Mouse (Mus musculus) midbrain, embryonic 16.5 days (tissue): Measurements from ENCODE around the gene Lfng. TPM values are rescaled to one million over a fixed set of nuclear protein-coding genes. Genes with fewer than 3 reads are reported as not detected.

Experiments
- ATAC-seq: fragments of 200-750 bp; cut with Nextera tagmentation; 2 replicates; pipeline ENCODE4 v1.8.0; 2017; ENCODE audit warnings: moderate TSS enrichment
- H3K27ac ChIP-seq: fragments of 300-500 bp; sonication (generic); 2 replicates; pipeline ENCODE4 v1.5.1; 2014; ENCODE audit warnings: mild to moderate bottlenecking, low read length, mixed read lengths
- H3K27me3 ChIP-seq: fragments of 300-500 bp; sonication (generic); 2 replicates; pipeline ENCODE4 v1.6.1; 2014; ENCODE audit warnings: low read depth, low read length, mixed read lengths; ENCODE audit not compliant: control insufficient read depth, insufficient read depth
- H3K36me3 ChIP-seq: fragments of 300-500 bp; sonication (generic); 2 replicates; pipeline ENCODE4 v1.6.1; 2014; ENCODE audit warnings: mild to moderate bottlenecking, low read length, moderate library complexity, mixed read lengths; ENCODE audit not compliant: control insufficient read depth, insufficient read depth
- H3K4me1 ChIP-seq: fragments of 300-500 bp; sonication (generic); 2 replicates; pipeline ENCODE4 v1.6.1; 2014; ENCODE audit warnings: mild to moderate bottlenecking, low read length, mixed read lengths; ENCODE audit not compliant: control insufficient read depth, insufficient read depth
- H3K4me2 ChIP-seq: fragments of 300-500 bp; sonication (generic); 2 replicates; pipeline ENCODE4 v1.6.1; 2014; ENCODE audit warnings: mild to moderate bottlenecking, low read length, mixed read lengths
- H3K4me3 ChIP-seq: fragments of 300-500 bp; sonication (generic); 2 replicates; pipeline ENCODE4 v1.5.1; 2014; ENCODE audit warnings: low read depth, mild to moderate bottlenecking, low read length, moderate library complexity, mixed read lengths
- H3K9ac ChIP-seq: fragments of 300-500 bp; sonication (generic); 2 replicates; pipeline ENCODE4 v1.6.1; 2014; ENCODE audit warnings: low read depth, low read length, mixed read lengths
- H3K9me3 ChIP-seq: fragments of 300-500 bp; sonication (generic); replicated peaks from 2 replicates; pipeline ENCODE4 v1.6.1; 2014; ENCODE audit warnings: mild to moderate bottlenecking, low read length, mixed read lengths; ENCODE audit not compliant: control insufficient read depth, poor library complexity, severe bottlenecking
- WGBS: fragments of 180-500 bp; shearing (Covaris S2); extraction: QIAGEN DNeasy Blood & Tissue Kit; methylation state at CpG from one replicate; pipeline ENCODE4 v1.1.7; 2014; 5-methylcytosine and 5-hydroxymethylcytosine counted together
- polyA plus RNA-seq: library from polyadenylated mRNA; unstranded; fragments of >200 nt; fragmentation: Nextera tagmentation; extraction: Ambion mirVana; gene quantifications from 2 replicates; pipeline ENCODE4 v1.2.1, GENCODE M21; 2015

The Lfng gene
- polyA plus RNA-seq, 1 experiment from 2014 or later, result 23.1 TPM

GRCm38 (mm10) chr5:140616691-140617090 lies 9.6 kb downstream of the Lfng start:
- H3K4me1 ChIP-seq, result peaks cover 9% of the 10 kb centered on the region
- H3K27ac ChIP-seq, result no peak overlapping the region
- no peaks in the 10 kb centered on the region for H3K36me3 ChIP-seq
- 69% methylated on average over 9 of the region's 9 CpGs for WGBS
- no peak for ATAC-seq
- no peaks in the 10 kb centered on the region for H3K27me3 ChIP-seq
- H3K4me3 ChIP-seq, result no peak overlapping the region
- no peaks in the 10 kb centered on the region for H3K9me3 ChIP-seq
- H3K4me2 ChIP-seq, result no peak overlapping the region
- peak overlapping the region; percentile 25; the same call in 1 of the 2 replicates for H3K9ac ChIP-seq

GRCm38 (mm10) chr5:140617714-140618113 lies 10.6 kb downstream of the Lfng start:
- no peak overlapping the region for H3K4me2 ChIP-seq
- H3K27me3 ChIP-seq, result no peaks in the 10 kb centered on the region
- H3K4me1 ChIP-seq, result peaks cover 9% of the 10 kb centered on the region
- H3K27ac ChIP-seq, result no peak overlapping the region
- no peak overlapping the region for H3K9ac ChIP-seq
- H3K36me3 ChIP-seq, result peaks cover 7% of the 10 kb centered on the region
- no peak for ATAC-seq
- no peak overlapping the region for H3K4me3 ChIP-seq
- 81% methylated on average over 5 of the region's 5 CpGs for WGBS
- H3K9me3 ChIP-seq, result no peaks in the 10 kb centered on the region

GRCm38 (mm10) chr5:140619151-140619771 lies 12.1 kb downstream of the Lfng start:
- no peaks in the 10 kb centered on the region for H3K9me3 ChIP-seq
- no peak overlapping the region for H3K4me2 ChIP-seq
- H3K27ac ChIP-seq, result peak overlapping the region; percentile 23; the same call in 1 of the 2 replicates
- H3K9ac ChIP-seq, result no peak overlapping the region
- peaks cover 9% of the 10 kb centered on the region for H3K4me1 ChIP-seq
- no peaks in the 10 kb centered on the region for H3K27me3 ChIP-seq
- WGBS, result 21% methylated on average over 6 of the region's 6 CpGs
- H3K4me3 ChIP-seq, result no peak overlapping the region
- no peak for ATAC-seq
- peaks cover 21% of the 10 kb centered on the region for H3K36me3 ChIP-seq

GRCm38 (mm10) chr5:140619895-140620736 lies 13.0 kb downstream of the Lfng start:
- 57% methylated on average over 7 of the region's 7 CpGs for WGBS
- no peak overlapping the region for H3K4me2 ChIP-seq
- H3K27me3 ChIP-seq, result no peaks in the 10 kb centered on the region
- no peak overlapping the region for H3K4me3 ChIP-seq
- no peaks in the 10 kb centered on the region for H3K9me3 ChIP-seq
- H3K4me1 ChIP-seq, result peaks cover 4% of the 10 kb centered on the region
- H3K36me3 ChIP-seq, result peaks cover 30% of the 10 kb centered on the region
- no peak overlapping the region for H3K9ac ChIP-seq
- peak overlapping the region; percentile 26; the same call in 1 of the 2 replicates for H3K27ac ChIP-seq
- ATAC-seq, result peak; percentile 19; the same call in 1 of the 2 replicates

GRCm38 (mm10) chr5:140621092-140621491 lies 14.0 kb downstream of the Lfng start:
- Histone ChIP-seq H3K9me3 (no peaks in the 10 kb centered on the region), H3K36me3 (peaks cover 33% of the 10 kb centered on the region), H3K4me1 (no peaks in the 10 kb centered on the region; the same call in 1 of the 2 replicates), H3K27ac (no peak overlapping the region), H3K4me2 (no peak overlapping the region), H3K4me3 (no peak overlapping the region), H3K27me3 (no peaks in the 10 kb centered on the region), H3K9ac (no peak overlapping the region)
- 69% methylated on average over 9 of the region's 9 CpGs for WGBS
- no peak for ATAC-seq

- WGBS, result 71% methylated on average over 10 of the region's 10 CpGs
These were observed 14.4 kb downstream of the Lfng start for GRCm38 (mm10) chr5:140621517-140621916.

GRCm38 (mm10) chr5:140622978-140623670 lies 16.0 kb downstream of the Lfng start:
- H3K27ac ChIP-seq, result no peak overlapping the region
- H3K4me1 ChIP-seq, result no peaks in the 10 kb centered on the region
- no peak overlapping the region for H3K4me2 ChIP-seq
- H3K9me3 ChIP-seq, result no peaks in the 10 kb centered on the region
- no peak for ATAC-seq
- H3K9ac ChIP-seq, result no peak overlapping the region
- H3K36me3 ChIP-seq, result peaks cover 52% of the 10 kb centered on the region
- no peaks in the 10 kb centered on the region for H3K27me3 ChIP-seq
- no peak overlapping the region for H3K4me3 ChIP-seq
- 95% methylated on average over 23 of the region's 23 CpGs for WGBS

More at GRCm38 (mm10) chr5:140621517-140621916, 14.4 kb downstream of the Lfng start:
- Histone ChIP-seq H3K27ac (0 out of 2 replicates have a peak overlapping the region, but pooled peaks have one; percentile 28), H3K4me1 (no peaks in the 10 kb centered on the region; the same call in 1 of the 2 replicates), H3K9ac (no peak overlapping the region), H3K27me3 (no peaks in the 10 kb centered on the region), H3K4me3 (no peak overlapping the region), H3K4me2 (no peak overlapping the region), H3K36me3 (peaks cover 37% of the 10 kb centered on the region), H3K9me3 (no peaks in the 10 kb centered on the region)
- no peak for ATAC-seq

GRCm38 (mm10) chr5:140623791-140624190 lies 16.7 kb downstream of the Lfng start:
- Histone ChIP-seq H3K4me1 (no peaks in the 10 kb centered on the region), H3K27me3 (no peaks in the 10 kb centered on the region), H3K27ac (no peak overlapping the region), H3K36me3 (peaks cover 58% of the 10 kb centered on the region), H3K9me3 (no peaks in the 10 kb centered on the region), H3K9ac (no peak overlapping the region), H3K4me2 (no peak overlapping the region), H3K4me3 (no peak overlapping the region)
- ATAC-seq, result no peak
- 80% methylated on average over 4 of the region's 4 CpGs for WGBS
